Mouse (Mus musculus): Measurements from ENCODE around the gene Sh2d6. TPM values are rescaled to one million over a fixed set of nuclear protein-coding genes. Genes with fewer than 3 reads are reported as not detected.

Sh2d6 gene
- polyA plus RNA-seq, 1 experiment from 2014 or later = 0.39 TPM

DNA sequence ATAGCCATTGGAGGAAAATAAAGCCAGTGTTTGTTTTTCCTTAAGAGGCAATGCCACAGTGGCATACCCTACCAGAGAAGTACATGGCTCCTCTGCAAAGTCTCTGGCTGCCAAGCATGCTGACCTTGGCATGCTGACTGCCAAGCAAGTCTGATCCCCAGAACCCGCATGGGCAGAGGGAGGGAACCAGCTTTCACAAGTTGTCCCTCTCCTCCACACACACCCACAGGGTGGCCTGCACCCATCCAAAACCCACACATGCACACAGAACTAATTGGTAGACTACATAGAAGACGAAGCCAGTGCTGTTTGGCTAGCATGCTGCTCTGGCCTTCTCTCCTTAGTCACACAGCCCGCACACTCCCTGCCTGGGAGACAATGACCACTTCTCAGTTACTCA is 43.9 kb downstream of the Sh2d6 start:
- no peak overlapping the region for H3K4me2 ChIP-seq (ENCODE audit: low read length)
- no peaks in the 10 kb centered on the region for H3K9me3 ChIP-seq (ENCODE audit: control insufficient read depth, low read length)
- H3K27ac ChIP-seq (ENCODE audit: low read length) = no peak overlapping the region
- H3K4me1 ChIP-seq (replicated peaks; ENCODE audit: control insufficient read depth, insufficient read depth, low read length) = no peaks in the 10 kb centered on the region
- no peaks in the 10 kb centered on the region for H3K27me3 ChIP-seq (replicated peaks; ENCODE audit: control insufficient read depth, insufficient read depth, low read length)
- H3K9ac ChIP-seq (replicated peaks; ENCODE audit: low read depth, low read length) = no peak overlapping the region
- no peak overlapping the region for H3K4me3 ChIP-seq (replicated peaks; ENCODE audit: low read length)
- WGBS = 75% methylated on average over 3 of the region's 3 CpGs
- H3K36me3 ChIP-seq (ENCODE audit: control insufficient read depth, insufficient read depth) = no peaks in the 10 kb centered on the region
- ATAC-seq = no peak

DNA sequence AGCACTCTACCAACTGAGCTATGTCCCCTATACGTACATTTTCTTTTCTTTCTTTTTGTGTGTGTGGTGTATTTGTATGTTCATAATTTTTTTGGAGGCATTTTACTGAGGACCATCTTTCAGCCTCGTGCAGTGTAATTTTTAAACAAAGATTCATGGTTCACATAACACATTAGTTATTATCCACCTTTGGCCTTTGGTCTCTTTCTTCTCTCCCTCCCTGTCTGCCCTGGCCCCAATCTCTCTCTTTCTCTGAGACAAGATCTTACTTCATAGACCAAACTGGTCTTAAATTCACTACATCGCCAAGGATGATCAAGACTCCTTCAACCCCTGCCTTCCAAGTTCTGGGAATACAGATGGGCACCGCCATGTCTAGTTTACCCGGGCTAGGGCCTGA is 44.7 kb downstream of the Sh2d6 start:
- Histone ChIP-seq H3K27me3 (replicated peaks; ENCODE audit: control insufficient read depth, insufficient read depth, low read length) (no peaks in the 10 kb centered on the region), H3K9me3 (ENCODE audit: control insufficient read depth, low read length) (no peaks in the 10 kb centered on the region), H3K27ac (ENCODE audit: low read length) (no peak overlapping the region), H3K36me3 (ENCODE audit: control insufficient read depth, insufficient read depth) (no peaks in the 10 kb centered on the region), H3K9ac (replicated peaks; ENCODE audit: low read depth, low read length) (no peak overlapping the region), H3K4me3 (replicated peaks; ENCODE audit: low read length) (no peak overlapping the region), H3K4me2 (ENCODE audit: low read length) (no peak overlapping the region), H3K4me1 (replicated peaks; ENCODE audit: control insufficient read depth, insufficient read depth, low read length) (no peaks in the 10 kb centered on the region)
- WGBS = 91% methylated on average over 5 of the region's 5 CpGs
- no peak for ATAC-seq

GRCm38 (mm10) chr6:72475221-72475985 is 46.1 kb downstream of the Sh2d6 start:
- Histone ChIP-seq H3K9ac (replicated peaks; ENCODE audit: low read depth, low read length) (no peak overlapping the region), H3K4me1 (replicated peaks; ENCODE audit: control insufficient read depth, insufficient read depth, low read length) (no peaks in the 10 kb centered on the region), H3K27ac (ENCODE audit: low read length) (no peak overlapping the region), H3K27me3 (replicated peaks; ENCODE audit: control insufficient read depth, insufficient read depth, low read length) (no peaks in the 10 kb centered on the region), H3K4me3 (replicated peaks; ENCODE audit: low read length) (no peak overlapping the region), H3K36me3 (ENCODE audit: control insufficient read depth, insufficient read depth) (no peaks in the 10 kb centered on the region), H3K4me2 (ENCODE audit: low read length) (no peak overlapping the region), H3K9me3 (ENCODE audit: control insufficient read depth, low read length) (no peaks in the 10 kb centered on the region)
- WGBS = 74% methylated on average over 4 of the region's 4 CpGs
- ATAC-seq = no peak

DNA sequence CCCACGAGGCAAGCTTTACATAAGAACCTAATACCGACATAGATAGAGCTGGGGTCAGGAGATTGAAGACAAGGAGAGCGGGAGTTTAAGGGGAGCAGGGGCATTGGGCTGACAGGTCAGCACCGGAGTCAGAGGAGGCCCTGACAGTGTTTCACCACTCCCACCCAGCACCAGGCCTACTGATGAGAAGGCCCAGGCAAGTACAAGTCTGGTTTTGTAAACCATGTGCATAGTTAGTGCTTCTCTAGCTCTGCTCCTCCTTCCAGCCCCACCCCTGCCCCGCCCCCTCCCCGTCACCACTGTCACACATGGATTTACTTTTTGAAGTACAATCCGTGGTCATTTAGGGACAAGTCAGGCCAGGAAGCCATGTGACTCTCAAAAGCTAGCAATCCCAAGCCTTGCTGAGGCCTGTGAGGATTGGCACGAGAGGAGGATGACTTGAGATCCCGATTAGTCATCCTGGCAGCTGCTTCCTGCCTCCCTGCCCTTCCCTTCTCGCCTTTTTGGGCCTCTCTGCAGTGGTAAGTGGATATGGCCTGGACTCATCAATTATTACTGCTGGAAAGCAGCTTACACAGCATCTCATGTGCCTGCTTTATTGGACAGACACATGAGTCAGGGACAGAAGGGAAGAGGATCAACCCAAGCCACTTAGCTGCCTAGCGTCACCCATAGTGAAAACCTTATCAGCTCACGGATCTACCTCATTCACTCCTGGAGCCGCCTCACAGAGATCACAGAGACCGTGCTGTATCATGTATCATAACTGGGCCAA is 48.1 kb downstream of the Sh2d6 start:
- no peak overlapping the region for H3K9ac ChIP-seq (replicated peaks; ENCODE audit: low read depth, low read length)
- no peaks in the 10 kb centered on the region for H3K36me3 ChIP-seq (ENCODE audit: control insufficient read depth, insufficient read depth)
- no peaks in the 10 kb centered on the region for H3K27me3 ChIP-seq (replicated peaks; ENCODE audit: control insufficient read depth, insufficient read depth, low read length)
- no peaks in the 10 kb centered on the region for H3K4me1 ChIP-seq (replicated peaks; ENCODE audit: control insufficient read depth, insufficient read depth, low read length)
- no peak for ATAC-seq
- no peak overlapping the region for H3K4me3 ChIP-seq (replicated peaks; ENCODE audit: low read length)
- no peaks in the 10 kb centered on the region for H3K9me3 ChIP-seq (ENCODE audit: control insufficient read depth, low read length)
- WGBS = 74% methylated on average over 14 of the region's 14 CpGs
- H3K27ac ChIP-seq (ENCODE audit: low read length) = no peak overlapping the region
- no peak overlapping the region for H3K4me2 ChIP-seq (ENCODE audit: low read length)

DNA sequence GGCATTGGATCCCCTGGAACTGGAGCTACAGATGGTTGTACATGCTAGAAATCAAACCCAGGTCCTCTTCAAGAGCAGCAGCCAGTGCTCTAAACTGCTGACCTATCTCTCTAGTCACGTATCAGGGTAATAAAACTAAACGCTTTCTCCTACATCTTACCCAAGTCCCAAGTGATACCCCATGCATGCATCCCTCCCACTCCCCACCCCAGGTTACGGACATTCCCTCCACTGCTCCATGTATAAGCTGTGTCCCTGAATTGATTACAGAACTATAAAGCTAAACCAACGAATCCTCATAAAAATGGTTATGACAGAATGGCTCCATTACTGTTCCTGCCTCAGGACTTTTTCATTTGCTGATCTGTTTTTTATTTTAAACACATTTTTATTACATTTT is 55.3 kb downstream of the Sh2d6 start:
- Histone ChIP-seq H3K4me3 (replicated peaks; ENCODE audit: low read length) (no peak overlapping the region), H3K9me3 (ENCODE audit: control insufficient read depth, low read length) (no peaks in the 10 kb centered on the region), H3K36me3 (ENCODE audit: control insufficient read depth, insufficient read depth) (no peaks in the 10 kb centered on the region), H3K4me2 (ENCODE audit: low read length) (no peak overlapping the region), H3K9ac (replicated peaks; ENCODE audit: low read depth, low read length) (no peak overlapping the region), H3K4me1 (replicated peaks; ENCODE audit: control insufficient read depth, insufficient read depth, low read length) (no peaks in the 10 kb centered on the region), H3K27ac (ENCODE audit: low read length) (no peak overlapping the region), H3K27me3 (replicated peaks; ENCODE audit: control insufficient read depth, insufficient read depth, low read length) (no peaks in the 10 kb centered on the region)
- no peak for ATAC-seq
- WGBS = 92% methylated on average over 4 of the region's 4 CpGs

DNA sequence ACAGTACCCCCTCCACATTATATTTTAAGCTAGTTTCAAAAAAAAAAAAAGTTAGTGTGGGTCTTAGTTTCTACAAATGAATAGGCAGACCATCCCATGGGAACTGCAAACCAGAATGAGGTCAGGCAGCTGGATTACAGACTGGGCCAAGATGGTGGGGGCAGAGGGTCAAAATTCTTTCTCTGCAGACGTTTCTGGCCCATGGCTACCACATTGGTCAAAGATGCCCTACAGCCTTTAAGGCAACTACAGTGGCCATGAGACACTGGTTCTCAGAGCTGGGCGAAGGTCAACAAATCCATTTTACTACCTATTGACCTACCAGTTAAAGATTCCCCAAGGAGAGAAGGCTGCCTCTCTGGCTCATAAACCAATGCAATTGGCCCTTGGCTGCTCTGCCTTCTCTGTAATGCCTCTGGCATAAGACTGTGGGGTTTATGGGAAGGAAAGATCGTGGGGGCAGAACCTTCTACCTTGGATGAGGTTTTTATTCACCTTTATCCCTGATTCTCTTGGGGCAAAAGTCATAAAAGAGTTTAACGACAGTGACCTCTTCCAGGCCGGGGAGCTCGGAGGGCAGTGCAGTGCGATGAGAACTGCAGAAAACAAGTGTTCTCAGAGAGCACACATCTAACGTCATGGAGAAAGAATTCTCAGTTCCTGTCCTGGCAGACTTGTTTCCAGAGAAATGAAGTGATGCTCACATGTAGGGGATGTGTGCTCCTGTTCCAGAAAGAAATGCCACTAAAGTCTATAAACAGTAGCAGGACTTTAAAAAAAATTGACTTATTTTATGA is 55.9 kb downstream of the Sh2d6 start:
- no peak overlapping the region for H3K4me2 ChIP-seq (ENCODE audit: low read length)
- H3K9ac ChIP-seq (replicated peaks; ENCODE audit: low read depth, low read length) = no peak overlapping the region
- ATAC-seq = no peak
- H3K27ac ChIP-seq (ENCODE audit: low read length) = no peak overlapping the region
- no peaks in the 10 kb centered on the region for H3K27me3 ChIP-seq (replicated peaks; ENCODE audit: control insufficient read depth, insufficient read depth, low read length)
- H3K36me3 ChIP-seq (ENCODE audit: control insufficient read depth, insufficient read depth) = no peaks in the 10 kb centered on the region
- H3K9me3 ChIP-seq (ENCODE audit: control insufficient read depth, low read length) = no peaks in the 10 kb centered on the region
- no peak overlapping the region for H3K4me3 ChIP-seq (replicated peaks; ENCODE audit: low read length)
- 83% methylated on average over 8 of the region's 8 CpGs for WGBS
- H3K4me1 ChIP-seq (replicated peaks; ENCODE audit: control insufficient read depth, insufficient read depth, low read length) = no peaks in the 10 kb centered on the region

Other genes starting within 250 kb of the Sh2d6 start
- gene Sftpb, start 217.1 kb downstream of the Sh2d6 start, polyA plus RNA-seq (2015; fragmentation: Nextera tagmentation; extraction: Ambion mirVana) = 0.14 and 0.29 TPM in 2 replicates
- 48.5 and 51.5 TPM in 2 replicates for gene Usp39, start 176.5 kb downstream of the Sh2d6 start, polyA plus RNA-seq (2015; fragmentation: Nextera tagmentation; extraction: Ambion mirVana)
- 19.7 and 20.9 TPM in 2 replicates for gene 0610030E20Rik, start 174.4 kb downstream of the Sh2d6 start, polyA plus RNA-seq (2015; fragmentation: Nextera tagmentation; extraction: Ambion mirVana)
- gene Tmem150a, start 166.3 kb downstream of the Sh2d6 start, polyA plus RNA-seq (2015; fragmentation: Nextera tagmentation; extraction: Ambion mirVana) = 17.9 and 21.0 TPM in 2 replicates
- gene Rnf181, start 154.8 kb downstream of the Sh2d6 start, polyA plus RNA-seq (2015; fragmentation: Nextera tagmentation; extraction: Ambion mirVana) = 127 and 139 TPM in 2 replicates
- gene Vamp5, start 141.2 kb downstream of the Sh2d6 start, polyA plus RNA-seq (2015; fragmentation: Nextera tagmentation; extraction: Ambion mirVana) = 10.5 and 12.6 TPM in 2 replicates
- gene Vamp8, start 131.0 kb downstream of the Sh2d6 start, polyA plus RNA-seq (2015; fragmentation: Nextera tagmentation; extraction: Ambion mirVana) = 14.4 and 14.6 TPM in 2 replicates
- gene Ggcx, start 107.4 kb downstream of the Sh2d6 start, polyA plus RNA-seq (2015; fragmentation: Nextera tagmentation; extraction: Ambion mirVana) = 16.4 and 17.2 TPM in 2 replicates
- 399 TPM in 2 replicates for gene Mat2a, start 82.1 kb downstream of the Sh2d6 start, polyA plus RNA-seq (2015; fragmentation: Nextera tagmentation; extraction: Ambion mirVana)
- 4.9 and 5.4 TPM in 2 replicates for gene Capg, start 22.7 kb upstream of the Sh2d6 start, polyA plus RNA-seq (2015; fragmentation: Nextera tagmentation; extraction: Ambion mirVana)
- 16.9 and 17.0 TPM in 2 replicates for gene Elmod3, start 76.7 kb upstream of the Sh2d6 start, polyA plus RNA-seq (2015; fragmentation: Nextera tagmentation; extraction: Ambion mirVana)
- gene Retsat, start 76.8 kb upstream of the Sh2d6 start, polyA plus RNA-seq (2015; fragmentation: Nextera tagmentation; extraction: Ambion mirVana) = 4.1 and 5.0 TPM in 2 replicates
- gene Tgoln1, start 95.3 kb upstream of the Sh2d6 start, polyA plus RNA-seq (2015; fragmentation: Nextera tagmentation; extraction: Ambion mirVana) = 34.6 and 38.0 TPM in 2 replicates